Mouse (Mus musculus) monocyte, adult 5-6 weeks (primary cell): ENCODE data around the gene Prss41. TPM values are rescaled to one million over a fixed set of nuclear protein-coding genes. Genes with fewer than 3 reads are reported as not detected.

Source experiments
- ATAC-seq: fragments of 153-309, 156-312 bp; replicated peaks from 2 replicates; pipeline ENCODE4 v1.8.0; 2017; ENCODE audit warnings: mild to moderate bottlenecking; ENCODE audit not compliant: low TSS enrichment, insufficient number of reproducible peaks, severe bottlenecking, poor library complexity, low FRiP score
- total RNA-seq: library from RNA; stranded (forward); fragments of 200-1000, 200-491, 200-594 nt; gene quantifications from 3 replicates; pipeline ENCODE4 v1.2.3, GENCODE M21; 2017

The Prss41 gene
- total RNA-seq, 1 experiment from 2014 or later, result not detected

GRCm38 (mm10) chr17:23831201-23831600 is 12.8 kb downstream of the Prss41 start:
- ATAC-seq, result no peak

- ATAC-seq, result peak; percentile 82
Observed at GRCm38 (mm10) chr17:23829064-23829619, 14.8 kb downstream of the Prss41 start, which contains the start of gene Elob. Elob (minus strand) TSS chr17:23829136.

GRCm38 (mm10) chr17:23828271-23829001 is 15.5 kb downstream of the Prss41 start:
- peak; percentile 10; the same call in 1 of the 2 replicates for ATAC-seq

DNA sequence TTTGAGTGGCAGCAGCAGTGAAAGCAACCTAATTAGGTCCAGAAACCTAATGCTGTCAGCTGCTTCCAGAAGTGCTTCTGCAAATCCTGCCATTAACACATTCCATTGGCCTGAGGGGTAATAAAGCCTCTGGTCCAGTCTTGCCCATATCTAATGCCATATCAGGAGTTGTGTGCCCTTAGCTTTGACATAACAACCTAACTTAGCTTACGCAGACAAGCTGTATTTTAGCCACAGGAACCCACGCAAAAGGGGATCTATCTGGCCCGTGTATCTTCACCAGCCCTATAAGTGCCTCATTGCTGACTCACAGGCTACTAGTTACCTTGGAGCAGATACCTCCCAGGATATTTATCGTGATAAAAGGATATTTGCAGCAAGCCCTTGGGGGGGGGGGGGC is 18.4 kb downstream of the Prss41 start:
- no peak for ATAC-seq

GRCm38 (mm10) chr17:23823614-23824013 is 20.4 kb downstream of the Prss41 start:
- ATAC-seq, result no peak

- no peak for ATAC-seq
Observed at GRCm38 (mm10) chr17:23823018-23823417, 21.0 kb downstream of the Prss41 start.

DNA sequence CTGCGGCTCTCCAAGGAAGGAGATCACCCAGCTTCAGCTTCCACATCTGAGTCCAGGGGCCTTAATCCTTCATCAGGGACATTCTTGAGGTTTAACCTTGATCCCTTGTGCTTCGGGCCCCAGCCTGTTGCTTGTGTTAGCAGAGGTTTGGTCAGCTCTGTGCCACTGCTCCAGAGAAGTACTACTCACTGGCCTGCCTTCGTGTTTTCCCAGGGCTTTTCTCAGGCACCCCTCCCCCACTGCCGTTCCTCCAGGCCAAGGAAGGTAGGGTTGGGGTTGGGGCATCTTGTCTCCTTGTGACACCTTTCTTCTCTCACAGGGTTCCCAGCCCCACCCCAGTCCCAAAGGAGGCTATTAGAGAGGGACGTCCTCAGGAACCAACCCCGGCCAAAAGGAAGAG is 21.9 kb downstream of the Prss41 start:
- ATAC-seq, result no peak

- ATAC-seq, result no peak
Observed at GRCm38 (mm10) chr17:23820731-23821130, 23.2 kb downstream of the Prss41 start.

GRCm38 (mm10) chr17:23819235-23819634 is 24.7 kb downstream of the Prss41 start:
- ATAC-seq, result no peak

DNA sequence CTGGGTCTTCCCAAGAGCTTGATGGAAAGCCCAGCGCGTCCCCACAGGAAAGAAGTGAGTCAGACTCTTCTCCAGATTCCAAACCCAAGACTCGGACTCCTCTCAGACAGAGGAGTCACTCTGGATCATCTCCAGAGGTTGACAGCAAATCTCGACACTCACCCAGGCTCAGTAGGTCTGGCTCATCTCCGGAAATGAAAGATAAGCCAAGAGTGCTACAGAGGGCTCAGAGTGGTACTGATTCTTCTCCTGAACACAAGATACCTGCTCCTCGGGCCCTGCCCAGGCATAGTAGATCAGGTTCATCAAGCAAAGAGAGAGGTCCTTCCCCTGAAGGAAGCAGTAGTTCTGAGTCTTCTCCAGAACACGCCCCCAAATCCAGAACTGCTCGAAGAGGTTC is 25.4 kb downstream of the Prss41 start:
- no peak for ATAC-seq

GRCm38 (mm10) chr17:23815641-23816040 is 28.3 kb downstream of the Prss41 start:
- no peak for ATAC-seq

- no peak for ATAC-seq
Observed at GRCm38 (mm10) chr17:23807918-23808317, 36.1 kb downstream of the Prss41 start.

DNA sequence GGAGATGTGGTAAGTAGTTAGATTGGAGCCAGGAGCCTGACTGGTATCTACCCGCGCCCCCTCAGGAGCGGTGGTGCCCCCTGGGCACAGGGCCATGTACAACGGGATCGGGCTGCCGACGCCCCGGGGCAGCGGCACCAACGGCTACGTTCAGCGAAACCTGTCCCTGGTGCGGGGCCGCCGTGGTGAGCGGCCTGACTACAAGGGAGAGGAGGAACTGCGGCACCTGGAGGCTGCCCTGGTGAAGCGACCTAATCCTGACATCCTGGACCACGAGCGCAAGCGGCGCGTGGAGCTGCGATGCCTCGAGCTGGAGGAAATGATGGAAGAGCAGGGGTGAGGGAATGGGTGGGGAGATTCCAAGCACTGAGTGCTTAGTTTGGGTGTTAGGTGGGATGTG is 37.1 kb downstream of the Prss41 start:
- no peak for ATAC-seq

- no peak for ATAC-seq
Observed at GRCm38 (mm10) chr17:23804426-23805085, 39.4 kb downstream of the Prss41 start.

DNA sequence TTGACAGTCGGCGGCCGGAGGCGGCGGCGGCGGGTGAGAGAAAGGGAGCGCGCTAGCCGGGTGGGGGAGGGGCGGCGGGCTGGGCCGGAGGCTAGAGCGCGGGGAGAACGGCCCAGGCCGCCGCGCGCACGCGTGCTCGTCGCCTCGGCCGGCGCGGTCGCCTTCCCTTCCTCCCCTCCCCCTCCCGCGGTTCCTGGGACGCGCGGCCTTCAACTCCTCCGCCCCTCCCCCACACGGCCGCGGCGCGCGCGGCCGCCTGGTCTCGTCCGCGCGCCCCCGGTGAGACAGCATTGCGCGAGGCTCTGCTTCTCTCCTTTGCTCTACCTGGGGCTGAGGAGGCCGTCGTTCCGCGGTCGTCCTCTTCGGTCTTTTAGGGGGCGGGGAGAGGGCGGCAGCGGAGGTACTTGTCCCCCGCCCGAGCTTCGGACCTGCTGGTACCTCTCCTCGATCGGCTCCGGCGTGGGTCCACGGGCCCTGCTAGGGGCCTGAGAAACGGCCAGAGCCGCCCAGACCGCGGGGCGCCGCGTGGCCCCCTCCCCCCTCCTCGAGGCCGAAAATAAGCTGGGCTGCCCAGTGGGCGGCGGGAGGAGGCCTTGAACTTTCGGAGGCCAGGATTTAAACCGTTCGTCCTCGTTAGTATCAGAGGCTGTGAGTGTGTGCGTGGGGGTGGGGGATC is 40.5 kb downstream of the Prss41 start:
- ATAC-seq, result peak; percentile 24

DNA sequence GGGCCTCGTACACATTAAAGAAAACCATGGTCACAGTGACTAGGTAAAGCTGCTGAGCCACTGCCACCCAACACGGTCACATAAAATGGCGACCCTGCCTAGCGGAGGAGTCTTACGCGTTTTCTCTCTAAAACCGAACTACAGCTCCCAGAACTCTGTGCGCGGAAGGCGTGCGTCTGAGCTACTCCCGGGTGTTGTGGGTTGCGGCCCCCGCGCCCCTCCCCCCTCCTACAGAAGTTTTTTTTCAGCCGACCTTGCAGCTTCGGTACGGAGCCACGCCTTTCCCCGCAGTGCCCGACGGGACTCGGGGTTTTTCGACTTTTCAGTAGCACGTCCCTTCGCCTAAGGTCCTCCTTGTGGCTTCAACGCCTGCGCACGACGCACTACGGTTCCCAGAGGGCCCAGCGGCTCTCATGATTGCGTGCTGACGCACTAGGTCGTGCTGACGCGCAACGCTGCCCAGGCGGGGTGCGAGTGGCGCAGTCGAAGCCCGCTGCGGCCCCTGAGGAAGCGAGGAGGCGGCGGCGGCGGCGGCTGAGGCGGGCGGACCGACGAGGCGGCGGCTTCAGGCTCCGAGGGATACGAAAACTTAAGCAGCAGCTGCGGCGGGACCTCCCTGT is 41.1 kb downstream of the Prss41 start:
- ATAC-seq, result peak; percentile 97

GRCm38 (mm10) chr17:23801627-23802026 is 42.3 kb downstream of the Prss41 start:
- ATAC-seq, result no peak

DNA sequence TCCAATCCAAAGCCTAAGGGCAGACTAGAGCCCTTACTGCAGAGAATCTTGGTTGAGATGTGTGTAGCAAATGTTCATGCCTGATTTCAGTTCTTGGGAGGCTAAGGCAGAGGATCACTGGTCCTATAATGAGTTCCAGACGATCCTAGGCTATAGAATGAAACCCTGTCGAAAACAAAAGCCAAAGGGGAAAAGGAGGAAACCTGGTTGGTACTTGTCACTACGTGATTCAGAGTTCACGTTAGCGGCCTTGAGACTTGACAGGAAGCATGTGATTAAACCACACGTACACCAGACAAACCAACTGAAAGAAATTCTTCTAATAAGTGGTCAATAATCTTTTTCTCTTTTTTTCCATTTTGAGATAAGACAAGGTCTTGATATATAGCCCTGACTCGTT is 46.7 kb downstream of the Prss41 start:
- no peak for ATAC-seq

- no peak for ATAC-seq
Observed at GRCm38 (mm10) chr17:23795323-23795722, 48.6 kb downstream of the Prss41 start.
